Mouse (Mus musculus): ENCODE results near the gene Lacc1. TPM values are rescaled to one million over a fixed set of nuclear protein-coding genes. Genes with fewer than 3 reads are reported as not detected.
"Not testable (repeated sequence)": the region's sequence is repeated elsewhere in the genome, so short reads cannot be mapped to it uniquely, and the experiment has no call there.

Lacc1 gene
- polyA plus RNA-seq, 1 experiment from 2014 or later: 5.9 TPM

DNA sequence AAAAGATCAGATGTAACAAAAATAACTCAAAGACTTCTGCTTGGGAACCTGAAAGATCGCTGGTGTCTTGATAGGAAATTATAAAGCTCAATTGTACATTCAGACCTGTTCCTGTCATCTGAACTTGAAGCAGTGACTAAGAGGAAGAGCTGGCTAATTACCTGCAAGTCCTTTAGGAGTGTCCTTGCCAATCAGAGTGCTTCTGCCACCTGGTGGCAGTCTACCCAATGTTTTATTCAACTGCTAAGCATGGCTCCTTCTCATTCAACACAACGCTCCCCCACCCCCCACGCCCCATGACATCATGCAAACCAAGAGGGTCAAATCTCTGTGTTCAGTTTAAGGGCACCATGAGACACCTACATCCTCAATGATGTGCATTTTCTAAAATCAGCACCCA is 28.5 kb downstream of the Lacc1 start:
- no peaks in the 10 kb centered on the region for H3K36me3 ChIP-seq (replicated peaks; ENCODE audit: control insufficient read depth, insufficient read depth, low read depth, low read length)
- H3K4me1 ChIP-seq (ENCODE audit: control insufficient read depth, insufficient read depth, low read length): no peaks in the 10 kb centered on the region
- H3K9me3 ChIP-seq (replicated peaks; ENCODE audit: control insufficient read depth, low read length): no peaks in the 10 kb centered on the region
- 0 out of 2 replicates have a peak, but pooled peaks have one; percentile 39 for ATAC-seq (replicated peaks; ENCODE audit: insufficient number of reproducible peaks, low FRiP score, low TSS enrichment, low read depth)
- no peak overlapping the region for H3K4me3 ChIP-seq (ENCODE audit: low read depth, low read length)
- H3K27ac ChIP-seq (replicated peaks; ENCODE audit: low read depth, low read length): no peak overlapping the region
- H3K9ac ChIP-seq (replicated peaks; ENCODE audit: low read length): no peak overlapping the region
- 16% methylated on average over 3 of the region's 3 CpGs for WGBS
- no peaks in the 10 kb centered on the region for H3K27me3 ChIP-seq (ENCODE audit: control insufficient read depth, insufficient read depth, low read length)
- DNase-seq (ENCODE audit: low spot score): peak; percentile 86
- no peak overlapping the region for H3K4me2 ChIP-seq (ENCODE audit: low read depth, low read length)

DNA sequence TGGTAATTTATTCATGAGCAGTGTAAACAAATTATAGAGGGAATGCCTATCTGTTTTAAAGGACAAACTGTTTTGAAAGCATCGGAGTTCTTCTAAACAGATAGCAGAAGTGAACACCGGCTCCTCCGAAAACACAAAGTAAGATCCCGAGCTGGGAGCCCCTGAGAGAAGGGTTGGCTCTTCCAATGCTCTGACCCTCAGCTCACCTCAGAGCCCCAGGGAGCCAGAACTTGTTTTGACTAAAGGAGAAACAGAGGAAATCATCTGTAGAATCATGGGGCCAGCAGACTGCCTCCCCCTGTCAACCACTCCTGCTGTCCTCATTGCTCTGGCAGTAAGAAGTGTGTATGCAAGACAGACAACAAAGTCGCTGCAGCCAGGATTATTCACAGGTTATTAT is 31.1 kb downstream of the Lacc1 start:
- no peak for ATAC-seq (replicated peaks; ENCODE audit: insufficient number of reproducible peaks, low FRiP score, low TSS enrichment, low read depth)
- no peak for DNase-seq (ENCODE audit: low spot score)
- Histone ChIP-seq H3K4me2 (ENCODE audit: low read depth, low read length) (no peak overlapping the region), H3K27me3 (ENCODE audit: control insufficient read depth, insufficient read depth, low read length) (no peaks in the 10 kb centered on the region), H3K4me1 (ENCODE audit: control insufficient read depth, insufficient read depth, low read length) (no peaks in the 10 kb centered on the region), H3K27ac (replicated peaks; ENCODE audit: low read depth, low read length) (no peak overlapping the region), H3K4me3 (ENCODE audit: low read depth, low read length) (no peak overlapping the region), H3K9ac (replicated peaks; ENCODE audit: low read length) (no peak overlapping the region), H3K36me3 (replicated peaks; ENCODE audit: control insufficient read depth, insufficient read depth, low read depth, low read length) (no peaks in the 10 kb centered on the region), H3K9me3 (replicated peaks; ENCODE audit: control insufficient read depth, low read length) (no peaks in the 10 kb centered on the region)
- WGBS: 66% methylated on average over 5 of the region's 5 CpGs

GRCm38 (mm10) chr14:77004740-77005139 is 32.0 kb downstream of the Lacc1 start:
- 53% methylated on average over 8 of the region's 8 CpGs for WGBS
- H3K27ac ChIP-seq (replicated peaks; ENCODE audit: low read depth, low read length): no peak overlapping the region

GRCm38 (mm10) chr14:76990351-76990750 is 46.4 kb downstream of the Lacc1 start:
- not testable (repeated sequence) for H3K4me3 ChIP-seq (ENCODE audit: low read depth, low read length); ATAC-seq (replicated peaks; ENCODE audit: insufficient number of reproducible peaks, low FRiP score, low TSS enrichment, low read depth); H3K9me3 ChIP-seq (replicated peaks; ENCODE audit: control insufficient read depth, low read length); H3K9ac ChIP-seq (replicated peaks; ENCODE audit: low read length); H3K4me2 ChIP-seq (ENCODE audit: low read depth, low read length); DNase-seq (ENCODE audit: low spot score); H3K27ac ChIP-seq (replicated peaks; ENCODE audit: low read depth, low read length); H3K36me3 ChIP-seq (replicated peaks; ENCODE audit: control insufficient read depth, insufficient read depth, low read depth, low read length); H3K27me3 ChIP-seq (ENCODE audit: control insufficient read depth, insufficient read depth, low read length); H3K4me1 ChIP-seq (ENCODE audit: control insufficient read depth, insufficient read depth, low read length)
- 85% methylated on average over 2 of the region's 2 CpGs for WGBS

More at GRCm38 (mm10) chr14:77004740-77005139, 32.0 kb downstream of the Lacc1 start:
- Histone ChIP-seq H3K27me3 (ENCODE audit: control insufficient read depth, insufficient read depth, low read length) (no peaks in the 10 kb centered on the region), H3K9ac (replicated peaks; ENCODE audit: low read length) (no peak overlapping the region), H3K4me2 (ENCODE audit: low read depth, low read length) (no peak overlapping the region), H3K4me1 (ENCODE audit: control insufficient read depth, insufficient read depth, low read length) (no peaks in the 10 kb centered on the region), H3K9me3 (replicated peaks; ENCODE audit: control insufficient read depth, low read length) (no peaks in the 10 kb centered on the region), H3K4me3 (ENCODE audit: low read depth, low read length) (no peak overlapping the region), H3K36me3 (replicated peaks; ENCODE audit: control insufficient read depth, insufficient read depth, low read depth, low read length) (no peaks in the 10 kb centered on the region)
- DNase-seq (ENCODE audit: low spot score): no peak
- ATAC-seq (replicated peaks; ENCODE audit: insufficient number of reproducible peaks, low FRiP score, low TSS enrichment, low read depth): no peak

DNA sequence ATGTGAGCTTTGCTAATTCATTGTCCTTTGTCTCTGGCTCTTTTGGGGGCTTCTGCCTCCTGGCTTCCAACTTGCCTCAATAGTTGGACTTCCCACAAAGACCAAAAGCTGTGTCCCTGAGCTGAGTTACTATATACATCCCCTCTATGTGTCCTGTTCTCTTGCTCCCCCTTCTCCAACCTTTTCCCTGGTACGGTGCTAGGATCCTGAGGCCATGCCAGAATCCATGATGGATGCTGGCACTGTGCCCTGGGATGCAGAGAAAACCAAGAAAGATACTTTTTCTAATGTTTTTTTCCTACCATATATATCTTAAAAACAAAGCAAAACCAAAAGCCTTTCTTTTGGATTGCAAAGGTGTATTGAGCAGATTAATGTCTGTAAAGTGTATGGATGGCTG is 54.9 kb downstream of the Lacc1 start:
- Histone ChIP-seq H3K4me1 (ENCODE audit: control insufficient read depth, insufficient read depth, low read length) (no peaks in the 10 kb centered on the region), H3K36me3 (replicated peaks; ENCODE audit: control insufficient read depth, insufficient read depth, low read depth, low read length) (no peaks in the 10 kb centered on the region), H3K27ac (replicated peaks; ENCODE audit: low read depth, low read length) (no peak overlapping the region), H3K27me3 (ENCODE audit: control insufficient read depth, insufficient read depth, low read length) (no peaks in the 10 kb centered on the region), H3K4me2 (ENCODE audit: low read depth, low read length) (no peak overlapping the region), H3K9me3 (replicated peaks; ENCODE audit: control insufficient read depth, low read length) (no peaks in the 10 kb centered on the region), H3K4me3 (ENCODE audit: low read depth, low read length) (no peak overlapping the region), H3K9ac (replicated peaks; ENCODE audit: low read length) (no peak overlapping the region)
- 95% methylated on average over 1 of the region's 1 CpGs for WGBS
- ATAC-seq (replicated peaks; ENCODE audit: insufficient number of reproducible peaks, low FRiP score, low TSS enrichment, low read depth): no peak
- DNase-seq (ENCODE audit: low spot score): no peak

- no peaks in the 10 kb centered on the region for H3K9me3 ChIP-seq (replicated peaks; ENCODE audit: control insufficient read depth, low read length)
- 94% methylated on average over 4 of the region's 4 CpGs for WGBS
- no peak for DNase-seq (ENCODE audit: low spot score)
Observed at GRCm38 (mm10) chr14:76981176-76981575, 55.5 kb downstream of the Lacc1 start.

DNA sequence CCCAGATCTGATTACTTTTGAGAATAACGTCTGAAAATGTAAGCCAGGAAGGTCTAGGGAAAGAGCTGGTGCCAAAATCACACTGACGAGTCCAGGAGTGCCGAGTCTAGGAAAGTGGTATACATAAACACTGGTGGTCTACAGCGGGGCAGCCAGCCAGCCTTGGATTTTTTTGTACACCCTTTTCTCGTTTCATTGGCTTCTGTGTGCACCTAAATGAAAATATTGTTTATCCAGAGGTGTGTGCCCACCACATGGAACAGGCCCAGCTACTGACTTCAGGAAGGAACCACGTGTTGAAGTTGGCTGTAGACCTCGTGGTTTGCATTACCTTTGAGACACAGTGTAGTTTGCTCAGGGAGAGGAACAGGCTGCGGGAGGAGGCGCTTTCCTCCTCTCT is 57.1 kb downstream of the Lacc1 start:
- Histone ChIP-seq H3K4me3 (ENCODE audit: low read depth, low read length) (no peak overlapping the region), H3K27ac (replicated peaks; ENCODE audit: low read depth, low read length) (no peak overlapping the region), H3K27me3 (ENCODE audit: control insufficient read depth, insufficient read depth, low read length) (no peaks in the 10 kb centered on the region), H3K9me3 (replicated peaks; ENCODE audit: control insufficient read depth, low read length) (no peaks in the 10 kb centered on the region), H3K36me3 (replicated peaks; ENCODE audit: control insufficient read depth, insufficient read depth, low read depth, low read length) (no peaks in the 10 kb centered on the region), H3K4me2 (ENCODE audit: low read depth, low read length) (no peak overlapping the region), H3K9ac (replicated peaks; ENCODE audit: low read length) (no peak overlapping the region), H3K4me1 (ENCODE audit: control insufficient read depth, insufficient read depth, low read length) (no peaks in the 10 kb centered on the region)
- ATAC-seq (replicated peaks; ENCODE audit: insufficient number of reproducible peaks, low FRiP score, low TSS enrichment, low read depth): no peak
- DNase-seq (ENCODE audit: low spot score): no peak
- 64% methylated on average over 9 of the region's 9 CpGs for WGBS

More at GRCm38 (mm10) chr14:76981176-76981575, 55.5 kb downstream of the Lacc1 start:
- no peaks in the 10 kb centered on the region for H3K4me1 ChIP-seq (ENCODE audit: control insufficient read depth, insufficient read depth, low read length)
- H3K9ac ChIP-seq (replicated peaks; ENCODE audit: low read length): no peak overlapping the region
- H3K27me3 ChIP-seq (ENCODE audit: control insufficient read depth, insufficient read depth, low read length): no peaks in the 10 kb centered on the region
- no peak for ATAC-seq (replicated peaks; ENCODE audit: insufficient number of reproducible peaks, low FRiP score, low TSS enrichment, low read depth)
- H3K27ac ChIP-seq (replicated peaks; ENCODE audit: low read depth, low read length): no peak overlapping the region
- no peak overlapping the region for H3K4me3 ChIP-seq (ENCODE audit: low read depth, low read length)
- no peak overlapping the region for H3K4me2 ChIP-seq (ENCODE audit: low read depth, low read length)
- no peaks in the 10 kb centered on the region for H3K36me3 ChIP-seq (replicated peaks; ENCODE audit: control insufficient read depth, insufficient read depth, low read depth, low read length)

All from embryonic facial prominence, embryonic 11.5 days (tissue).